Mouse (Mus musculus) testis, adult 2 months (tissue): ENCODE data around the gene Disc1.

Source experiments
- CTCF ChIP-seq: fragments of 200-500 bp; IDR thresholded peaks from 2 replicates; pipeline ENCODE4 v1.5.1; 2012; ENCODE audit warnings: low read depth, mild to moderate bottlenecking, inconsistent platforms, low read length, moderate library complexity; ENCODE audit not compliant: control insufficient read depth, insufficient read depth, insufficient replicate concordance
- POLR2A ChIP-seq: fragments of 200-500 bp; IDR thresholded peaks from 2 replicates; pipeline ENCODE4 v1.6.1; 2012; ENCODE audit warnings: low read depth, mild to moderate bottlenecking, inconsistent platforms, low read length, moderate library complexity; ENCODE audit not compliant: control insufficient read depth

DNA sequence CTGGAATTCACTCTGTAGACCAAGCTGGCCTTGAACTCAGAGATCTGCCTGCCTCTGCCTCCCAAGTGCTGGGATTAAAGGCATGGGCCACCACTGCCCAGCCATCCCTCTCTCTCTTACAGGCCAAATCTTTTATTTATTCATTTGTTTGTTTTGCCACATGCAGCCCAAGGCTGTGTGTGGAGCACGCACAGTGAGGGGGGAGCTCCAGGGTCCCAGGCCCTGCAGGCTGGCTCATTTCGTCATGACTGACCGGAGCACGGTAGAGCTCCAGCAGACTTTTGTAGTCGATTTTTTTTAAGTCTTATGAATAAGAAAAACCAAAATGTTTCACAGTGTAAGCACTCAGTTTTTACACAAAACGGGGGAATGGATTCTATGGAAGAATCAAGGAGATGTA lies 112.5 kb downstream of the Disc1 start:
- TF ChIP-seq CTCF (no peak), POLR2A (no peak)
